Mouse (Mus musculus) neutrophil, adult 5-6 weeks (primary cell): ENCODE measurements around the gene Rgs13. TPM values are rescaled to one million over a fixed set of nuclear protein-coding genes. Genes with fewer than 3 reads are reported as not detected.

Experiments
- total RNA-seq: library from RNA; stranded (forward); fragments of 200-1000 nt; gene quantifications from 2 replicates; pipeline ENCODE4 v1.2.3, GENCODE M21; 2017

Gene Rgs13
- total RNA-seq, 1 experiment from 2014 or later, result 0.35 TPM

Other genes starting within 250 kb of the Rgs13 start
- 428 and 439 TPM in 2 replicates for gene Rgs2, start 173.2 kb downstream of the Rgs13 start, total RNA-seq
- 14.1 and 20.3 TPM in 2 replicates for gene Rgs1, start 71.9 kb upstream of the Rgs13 start, total RNA-seq